Mouse (Mus musculus): ENCODE measurements around the gene 2700049A03Rik. TPM values are rescaled to one million over a fixed set of nuclear protein-coding genes. Genes with fewer than 3 reads are reported as not detected.

Gene 2700049A03Rik
- polyA plus RNA-seq, 1 experiment: 0.03 TPM

GRCm38 (mm10) chr12:71222761-71223160 lies 86.1 kb downstream of the 2700049A03Rik start:
- H3K36me3 ChIP-seq (replicated peaks; ENCODE audit: low read length): peaks cover 60% of the 10 kb centered on the region
- H3K4me1 ChIP-seq: peaks cover 1% of the 10 kb centered on the region; the same call in 1 of the 2 replicates
- H3K9me3 ChIP-seq: no peaks in the 10 kb centered on the region
- no peak for TF ChIP-seq GATA1 (IDR thresholded peaks at IDR 0.05; ENCODE audit: borderline replicate concordance, low read length)
- TF ChIP-seq FLI1 (IDR thresholded peaks at IDR 0.05; ENCODE audit: low read length): no peak
- no peaks in the 10 kb centered on the region for H3K27me3 ChIP-seq (replicated peaks)
- H3K4me3 ChIP-seq (replicated peaks): no peak overlapping the region

GRCm38 (mm10) chr12:71227769-71228168 lies 91.1 kb downstream of the 2700049A03Rik start:
- Histone ChIP-seq H3K4me1 (peaks cover 16% of the 10 kb centered on the region), H3K27me3 (replicated peaks) (no peaks in the 10 kb centered on the region), H3K4me3 (replicated peaks) (no peak overlapping the region), H3K9me3 (no peaks in the 10 kb centered on the region), H3K36me3 (replicated peaks; ENCODE audit: low read length) (peaks cover 28% of the 10 kb centered on the region)
- TF ChIP-seq FLI1 (IDR thresholded peaks at IDR 0.05; ENCODE audit: low read length) (no peak), GATA1 (IDR thresholded peaks at IDR 0.05; ENCODE audit: borderline replicate concordance, low read length) (no peak)

DNA sequence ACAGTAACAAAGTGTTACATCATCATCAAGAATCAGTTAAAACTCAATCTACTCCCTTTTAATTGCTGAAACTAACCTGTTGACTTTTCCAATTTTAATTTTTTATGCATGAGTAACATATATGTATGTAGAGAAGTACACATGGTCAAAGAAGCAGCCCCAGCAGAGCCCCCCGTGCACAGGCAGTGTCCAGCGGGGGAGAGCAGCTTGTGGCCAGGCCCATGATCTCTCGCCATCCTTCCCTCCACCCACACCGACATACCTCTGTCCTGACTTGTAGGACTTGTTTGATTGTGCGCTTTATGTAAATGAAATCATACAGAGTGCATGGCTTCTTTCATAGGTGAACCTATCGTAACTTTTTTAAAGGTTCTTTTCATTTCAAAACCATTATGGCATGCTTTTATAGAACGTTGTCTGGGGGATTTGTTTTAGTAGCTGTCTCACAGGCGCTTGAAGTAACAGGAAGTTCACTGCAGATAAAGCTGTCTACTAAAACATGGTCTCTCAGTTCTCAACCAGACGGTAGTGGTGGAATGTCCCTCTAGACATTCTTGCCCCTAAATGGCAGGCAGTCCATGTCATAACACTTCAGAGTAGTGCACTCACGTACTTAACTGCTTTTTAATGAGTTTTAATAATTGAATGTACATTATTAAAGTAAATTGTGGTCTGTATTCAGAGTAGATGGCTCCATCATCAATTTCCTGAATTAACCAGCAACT lies 92.4 kb downstream of the 2700049A03Rik start:
- Histone ChIP-seq H3K36me3 (replicated peaks; ENCODE audit: low read length) (peaks cover 21% of the 10 kb centered on the region), H3K4me1 (peaks cover 16% of the 10 kb centered on the region), H3K4me3 (replicated peaks) (no peak overlapping the region), H3K27me3 (replicated peaks) (no peaks in the 10 kb centered on the region), H3K9me3 (no peaks in the 10 kb centered on the region)
- TF ChIP-seq GATA1 (IDR thresholded peaks at IDR 0.05; ENCODE audit: borderline replicate concordance, low read length): no peak
- TF ChIP-seq FLI1 (IDR thresholded peaks at IDR 0.05; ENCODE audit: low read length): no peak

GRCm38 (mm10) chr12:71231561-71231960 lies 94.9 kb downstream of the 2700049A03Rik start:
- no peak overlapping the region for H3K4me3 ChIP-seq (replicated peaks)
- peaks cover 16% of the 10 kb centered on the region for H3K4me1 ChIP-seq
- H3K27me3 ChIP-seq (replicated peaks): no peaks in the 10 kb centered on the region
- TF ChIP-seq FLI1 (IDR thresholded peaks at IDR 0.05; ENCODE audit: low read length) (no peak), GATA1 (IDR thresholded peaks at IDR 0.05; ENCODE audit: borderline replicate concordance, low read length) (no peak)
- H3K36me3 ChIP-seq (replicated peaks; ENCODE audit: low read length): peaks cover 9% of the 10 kb centered on the region
- H3K9me3 ChIP-seq: no peaks in the 10 kb centered on the region

GRCm38 (mm10) chr12:71233426-71233825 lies 96.8 kb downstream of the 2700049A03Rik start:
- Histone ChIP-seq H3K36me3 (replicated peaks; ENCODE audit: low read length) (peaks cover 9% of the 10 kb centered on the region), H3K4me3 (replicated peaks) (no peak overlapping the region), H3K27me3 (replicated peaks) (no peaks in the 10 kb centered on the region), H3K9me3 (no peaks in the 10 kb centered on the region), H3K4me1 (peaks cover 16% of the 10 kb centered on the region)
- TF ChIP-seq GATA1 (IDR thresholded peaks at IDR 0.05; ENCODE audit: borderline replicate concordance, low read length) (no peak), FLI1 (IDR thresholded peaks at IDR 0.05; ENCODE audit: low read length) (no peak)

- Histone ChIP-seq H3K4me3 (replicated peaks) (no peak overlapping the region), H3K9me3 (no peaks in the 10 kb centered on the region), H3K4me1 (peaks cover 4% of the 10 kb centered on the region; the same call in 1 of the 2 replicates), H3K36me3 (replicated peaks; ENCODE audit: low read length) (peaks cover 2% of the 10 kb centered on the region), H3K27me3 (replicated peaks) (no peaks in the 10 kb centered on the region)
- TF ChIP-seq FLI1 (IDR thresholded peaks at IDR 0.05; ENCODE audit: low read length): no peak
- no peak for TF ChIP-seq GATA1 (IDR thresholded peaks at IDR 0.05; ENCODE audit: borderline replicate concordance, low read length)
These were observed 100.4 kb downstream of the 2700049A03Rik start for GRCm38 (mm10) chr12:71237074-71237473.

DNA sequence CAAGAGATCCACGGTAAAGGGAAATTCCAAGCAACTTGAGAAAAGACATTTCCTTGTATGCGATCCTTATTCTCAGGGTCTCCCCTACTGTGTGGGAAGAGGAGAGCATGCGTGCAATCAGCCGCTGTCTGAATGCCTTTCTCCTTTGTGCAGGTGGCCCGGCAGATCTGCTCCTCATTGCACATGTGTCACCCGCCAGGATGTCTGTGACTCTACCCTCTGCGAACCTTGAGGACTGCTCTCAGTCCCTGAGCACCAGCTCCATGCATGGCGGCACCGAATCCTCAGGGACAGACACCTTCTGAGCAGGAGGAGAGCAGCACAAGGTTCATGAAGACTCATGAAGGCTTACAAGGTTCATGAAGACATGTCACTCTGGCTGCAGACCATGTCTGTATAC lies 106.1 kb downstream of the 2700049A03Rik start:
- no peak overlapping the region for H3K4me3 ChIP-seq (replicated peaks)
- H3K27me3 ChIP-seq (replicated peaks): peaks cover 2% of the 10 kb centered on the region
- TF ChIP-seq FLI1 (IDR thresholded peaks at IDR 0.05; ENCODE audit: low read length): no peak
- TF ChIP-seq GATA1 (IDR thresholded peaks at IDR 0.05; ENCODE audit: borderline replicate concordance, low read length): no peak
- H3K4me1 ChIP-seq: no peaks in the 10 kb centered on the region
- peaks cover 22% of the 10 kb centered on the region for H3K36me3 ChIP-seq (replicated peaks; ENCODE audit: low read length)
- no peaks in the 10 kb centered on the region for H3K9me3 ChIP-seq

- no peaks in the 10 kb centered on the region for H3K4me1 ChIP-seq
- TF ChIP-seq FLI1 (IDR thresholded peaks at IDR 0.05; ENCODE audit: low read length): no peak
- TF ChIP-seq GATA1 (IDR thresholded peaks at IDR 0.05; ENCODE audit: borderline replicate concordance, low read length): no peak
These were observed 108.2 kb downstream of the 2700049A03Rik start for GRCm38 (mm10) chr12:71244766-71245390.

DNA sequence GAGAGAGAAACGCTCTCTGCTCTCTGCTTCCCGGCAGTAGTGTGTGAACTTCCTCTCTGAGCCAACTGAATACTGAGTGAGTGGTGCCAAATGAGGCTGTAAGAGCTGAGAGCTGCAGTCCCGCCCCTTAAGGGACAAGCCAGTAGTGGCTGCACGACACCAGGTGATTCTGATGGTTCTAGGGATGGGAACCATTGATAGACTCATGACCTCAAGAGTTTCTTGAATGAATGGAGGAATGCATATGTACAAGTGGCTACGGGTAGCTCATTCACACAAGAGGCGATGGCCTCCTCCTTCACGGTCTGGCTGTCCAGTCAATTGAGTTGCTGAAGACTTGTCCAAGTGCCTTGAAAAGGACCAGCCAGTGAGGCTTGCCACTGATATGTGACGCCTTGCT lies 110.5 kb downstream of the 2700049A03Rik start:
- H3K4me3 ChIP-seq (replicated peaks): no peak overlapping the region
- no peak for TF ChIP-seq FLI1 (IDR thresholded peaks at IDR 0.05; ENCODE audit: low read length)
- TF ChIP-seq GATA1 (IDR thresholded peaks at IDR 0.05; ENCODE audit: borderline replicate concordance, low read length): no peak
- no peaks in the 10 kb centered on the region for H3K4me1 ChIP-seq
- H3K9me3 ChIP-seq: no peaks in the 10 kb centered on the region
- H3K27me3 ChIP-seq (replicated peaks): peaks cover 2% of the 10 kb centered on the region
- H3K36me3 ChIP-seq (replicated peaks; ENCODE audit: low read length): peaks cover 19% of the 10 kb centered on the region

More at GRCm38 (mm10) chr12:71244766-71245390, 108.2 kb downstream of the 2700049A03Rik start:
- H3K4me3 ChIP-seq (replicated peaks): no peak overlapping the region
- peaks cover 22% of the 10 kb centered on the region for H3K36me3 ChIP-seq (replicated peaks; ENCODE audit: low read length)
- no peaks in the 10 kb centered on the region for H3K9me3 ChIP-seq
- peaks cover 2% of the 10 kb centered on the region for H3K27me3 ChIP-seq (replicated peaks)

- H3K4me1 ChIP-seq: no peaks in the 10 kb centered on the region
- H3K9me3 ChIP-seq: no peaks in the 10 kb centered on the region
- no peak overlapping the region for H3K4me3 ChIP-seq (replicated peaks)
- peaks cover 2% of the 10 kb centered on the region for H3K27me3 ChIP-seq (replicated peaks)
- TF ChIP-seq GATA1 (IDR thresholded peaks at IDR 0.05; ENCODE audit: borderline replicate concordance, low read length) (no peak), FLI1 (IDR thresholded peaks at IDR 0.05; ENCODE audit: low read length) (no peak)
- peaks cover 1% of the 10 kb centered on the region for H3K36me3 ChIP-seq (replicated peaks; ENCODE audit: low read length)
These were observed 112.7 kb downstream of the 2700049A03Rik start for GRCm38 (mm10) chr12:71249348-71249747.

All from megakaryocyte, embryonic 14.5 days (primary cell).